Mouse (Mus musculus) left cerebral cortex, postnatal 36 days (tissue): ENCODE measurements around the gene Ubr1. TPM values are rescaled to one million over a fixed set of nuclear protein-coding genes. Genes with fewer than 3 reads are reported as not detected.

Experiments used
- DNase-seq, 2 experiments: peaks; one replicate each; pipeline ENCODE4 v3.0.0; 2021 to 2022; ENCODE audit warnings: low spot score in 2 of 2, mixed read lengths in 1 of 2
- intact Hi-C: fragments of 180-260 bp; cut with DNase I; formaldehyde crosslinking; loops from one replicate; pipeline ENCODE4 v1.15.1; 2025
- microRNA-seq: library from miRNA; unstranded; fragments of <30 nt; microRNA quantifications from one replicate; pipeline ENCODE4 v1.2.0, GENCODE M21; 2022
- total RNA-seq, 2 experiments: library from RNA; stranded (reverse); gene quantifications; 2 replicates each; pipeline ENCODE4 v1.2.3; 2021

Gene Ubr1
- total RNA-seq, 2 experiments from 2014 or later, result 35.8 to 49.2 TPM

DNA sequence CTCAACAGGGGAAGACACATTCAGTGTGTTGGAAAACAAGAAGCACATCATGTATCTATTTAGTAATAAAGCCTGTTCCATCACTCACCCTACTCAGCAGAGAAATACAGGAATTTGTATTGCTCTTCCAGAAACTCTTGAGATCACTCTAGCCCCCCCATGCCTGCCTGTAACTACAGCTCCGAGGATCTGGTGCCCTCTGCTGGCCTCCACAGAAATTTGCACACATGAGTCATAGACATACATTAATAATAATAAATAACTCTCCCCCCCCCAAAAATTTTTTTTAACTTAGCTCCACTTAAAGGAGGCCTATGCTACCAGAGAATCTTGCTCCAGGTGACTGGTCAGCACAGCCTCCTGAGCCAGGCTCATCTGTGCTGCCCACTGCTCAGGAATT, 104.0 kb downstream of the Ubr1 start:
- peak in 1 of 2 experiments; percentile 20 for DNase-seq
- intact Hi-C loops, result no loop called here

DNA sequence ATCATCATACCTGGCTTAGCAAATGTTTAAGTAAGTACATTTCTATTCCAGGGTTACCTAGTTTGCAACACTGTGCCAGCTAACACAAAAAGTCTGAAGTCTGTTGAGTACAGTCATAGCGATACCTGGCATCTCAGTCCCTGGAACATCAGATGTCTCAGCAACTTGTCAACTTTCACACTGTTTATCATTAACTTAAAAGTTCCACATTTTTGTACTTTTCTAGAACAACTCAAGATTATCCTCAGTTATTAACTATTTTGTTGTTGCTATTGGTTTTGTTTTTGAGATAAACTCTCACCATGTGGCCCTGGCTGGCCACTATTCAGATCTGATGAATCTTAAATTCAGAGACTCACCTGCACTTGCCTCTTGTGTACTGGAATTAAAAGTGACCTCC, 107.1 kb downstream of the Ubr1 start:
- intact Hi-C loops, result loop anchor here (5.0 kb wide), 1 partner anchor 131 kb away; no protein-coding TSS in a partner anchor

DNA sequence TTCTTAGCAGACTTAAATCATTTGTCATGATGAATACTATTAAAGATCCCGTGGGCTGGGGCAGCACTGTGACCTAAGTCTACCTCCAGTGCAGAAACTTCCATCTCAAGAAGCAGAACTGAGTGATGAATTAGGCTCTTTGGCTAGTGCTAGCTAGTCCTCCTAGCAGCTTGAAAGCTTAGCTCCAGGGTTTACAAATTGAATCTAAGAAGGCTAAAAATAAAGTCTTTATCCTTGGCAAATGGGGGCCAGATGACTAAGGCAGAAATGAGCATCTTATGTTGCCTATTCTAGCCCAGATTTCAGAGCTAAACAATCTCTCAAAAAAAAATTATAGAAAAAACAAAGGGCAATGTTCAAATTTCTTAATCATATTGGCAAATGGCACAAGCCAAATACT, 109.8 kb downstream of the Ubr1 start:
- intact Hi-C loops, result loop anchor here (5.0 kb wide), 1 partner anchor 128 kb away; no protein-coding TSS in a partner anchor
- DNase-seq, result no peak

More for the DNA sequence above, 107.1 kb downstream of the Ubr1 start:
- DNase-seq, result no peak

DNA sequence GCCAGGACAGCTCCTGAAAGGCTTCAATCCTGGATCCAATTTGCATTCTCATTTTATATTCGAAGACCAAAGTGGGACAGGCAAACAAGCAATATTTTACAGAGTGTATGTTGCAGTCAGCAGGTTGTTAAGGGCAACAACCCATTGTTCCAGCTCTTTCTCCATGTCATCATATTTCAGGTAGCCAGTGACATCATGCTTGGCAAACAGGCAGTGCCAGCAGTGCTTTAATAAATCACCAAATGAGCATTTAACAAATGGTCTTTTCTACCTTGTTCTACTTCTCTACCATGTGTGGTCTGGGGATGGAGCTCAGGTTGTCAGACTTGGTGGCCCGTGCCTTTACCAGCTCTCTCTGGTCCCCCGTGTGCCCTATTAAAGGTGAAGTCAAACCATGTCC, 112.4 kb downstream of the Ubr1 start:
- DNase-seq, result no peak
- intact Hi-C loops, result no loop called here

DNA sequence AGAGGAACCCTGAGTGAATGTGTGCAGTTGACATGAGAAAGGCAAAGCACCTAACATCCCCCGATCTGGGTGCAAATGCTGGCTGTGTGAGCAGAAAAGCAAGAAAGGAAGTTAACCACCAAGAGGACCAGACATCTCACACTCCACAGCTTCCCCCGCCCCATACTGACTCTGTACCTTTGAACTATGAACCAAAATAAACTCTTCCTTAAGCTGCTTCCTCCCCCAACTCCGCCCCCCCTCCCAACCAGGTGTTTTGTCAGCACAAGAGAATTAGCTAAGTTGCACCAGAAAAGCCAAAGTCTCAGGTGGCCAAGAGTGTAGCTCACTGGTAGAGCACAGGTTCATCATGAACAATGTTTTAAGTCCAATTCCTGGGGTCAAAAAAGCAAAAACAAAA, 117.4 kb downstream of the Ubr1 start:
- no peak for DNase-seq

DNA sequence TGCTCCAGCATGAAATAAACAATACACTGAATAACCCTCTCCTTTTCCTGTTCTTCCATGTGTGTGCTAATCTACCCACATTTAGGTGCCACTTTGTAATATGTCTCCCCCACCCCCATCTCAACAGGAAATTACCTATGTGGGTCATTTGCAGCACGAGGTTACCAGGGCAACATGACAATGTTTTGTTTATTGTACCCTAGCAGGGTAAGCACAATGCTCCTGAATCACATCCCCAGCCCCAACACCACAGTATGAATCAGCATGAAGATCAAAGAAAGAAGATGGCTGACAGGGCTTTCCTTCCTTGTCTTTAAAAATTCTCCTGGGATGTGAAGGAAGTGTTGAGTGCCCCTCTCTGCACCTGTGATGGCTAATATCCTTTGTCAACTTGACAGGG, 117.9 kb downstream of the Ubr1 start:
- DNase-seq, result no peak
- intact Hi-C loops, result no loop called here

More for the DNA sequence above, 117.4 kb downstream of the Ubr1 start:
- intact Hi-C loops, result no loop called here

DNA sequence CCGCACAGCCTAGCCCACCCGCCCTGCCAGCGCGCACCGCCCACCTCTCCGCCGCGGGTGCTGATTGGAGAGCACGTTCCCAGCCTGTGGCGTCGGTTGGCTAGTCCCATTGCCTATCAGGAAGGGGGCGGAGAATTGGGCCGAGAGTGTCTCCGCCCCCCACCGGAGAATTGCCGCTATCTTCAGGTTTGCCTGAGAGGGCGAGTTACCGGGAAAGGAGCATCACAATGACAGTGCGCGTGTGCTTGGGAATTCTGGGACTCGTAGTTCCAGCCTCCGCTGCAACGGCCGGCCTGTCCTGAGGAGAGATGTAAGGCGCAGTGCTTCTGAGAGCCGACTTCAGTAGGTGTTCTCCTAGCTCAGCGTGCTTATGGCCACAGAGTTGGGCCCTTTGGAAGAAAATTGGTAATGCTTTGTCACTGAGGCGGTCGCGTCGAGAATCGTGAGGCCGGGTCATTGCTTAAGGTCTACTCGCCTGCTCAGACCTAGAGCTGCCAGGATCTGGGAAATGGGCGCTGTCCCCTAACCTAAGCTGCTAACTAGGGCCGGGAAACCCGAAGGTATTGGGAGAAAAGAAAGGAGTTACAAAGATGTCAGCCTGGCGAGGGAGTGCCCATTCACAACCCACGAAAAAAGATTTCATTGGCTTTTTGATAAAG, 120.0 kb downstream of the Ubr1 start, which contains the start of gene Ttbk2:
TSS of gene Ttbk2 (minus strand) at position 181 of the 659 bp plus-strand sequence.
- DNase-seq, result peak; percentile 99
- intact Hi-C loops, result no loop called here

DNA sequence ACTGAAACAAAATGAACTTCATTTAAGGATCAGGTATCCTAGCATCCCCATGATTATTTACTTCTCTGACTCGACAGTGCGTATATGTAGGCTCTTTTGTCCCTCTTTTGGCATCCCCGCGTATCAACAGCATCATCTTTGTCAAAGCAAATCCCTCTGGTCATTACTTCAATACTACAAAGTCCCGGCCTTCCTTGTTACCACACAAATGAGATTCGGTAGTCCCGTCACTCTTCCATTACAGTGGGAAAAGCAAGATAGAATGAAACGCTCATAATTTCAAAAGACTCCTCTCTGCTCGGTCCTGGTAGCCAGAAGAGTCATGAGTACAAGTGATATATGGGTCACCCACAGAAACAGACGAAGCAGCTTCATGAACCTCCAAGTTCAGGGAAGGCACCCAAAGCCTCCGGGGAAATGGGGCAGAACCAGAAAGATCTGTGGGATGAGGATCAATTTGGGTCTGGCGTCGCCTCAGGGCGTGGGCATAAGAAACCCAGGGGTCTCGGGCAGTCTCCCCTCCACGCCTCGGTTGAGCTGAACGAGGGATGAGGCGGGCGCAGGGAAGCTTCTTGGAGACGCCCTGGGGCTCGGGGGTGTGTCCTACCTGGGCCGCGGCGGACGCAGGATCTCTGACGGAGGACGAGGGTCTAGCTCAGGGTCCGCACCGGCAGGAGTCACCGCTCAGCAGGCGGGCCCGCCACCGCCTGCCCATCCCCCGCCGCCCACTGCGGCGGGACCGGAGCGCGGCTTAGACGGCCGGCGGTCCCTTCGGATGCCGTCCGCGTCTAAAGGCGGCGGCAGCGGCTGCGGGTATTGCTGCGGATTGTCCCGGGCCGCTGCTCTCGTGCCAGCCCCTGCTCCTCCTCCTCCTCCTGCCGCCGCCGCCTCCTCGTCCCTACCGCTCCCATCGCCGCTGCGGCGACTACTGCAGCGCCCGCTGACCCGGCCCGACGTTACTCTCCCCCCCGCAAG, 120.8 kb downstream of the Ubr1 start, which contains the start of gene Cdan1:
TSS of gene Cdan1 (minus strand) at position 680 of the 975 bp plus-strand sequence.
- intact Hi-C loops, result no loop called here
- DNase-seq, result peak; percentile 54 to 68

DNA sequence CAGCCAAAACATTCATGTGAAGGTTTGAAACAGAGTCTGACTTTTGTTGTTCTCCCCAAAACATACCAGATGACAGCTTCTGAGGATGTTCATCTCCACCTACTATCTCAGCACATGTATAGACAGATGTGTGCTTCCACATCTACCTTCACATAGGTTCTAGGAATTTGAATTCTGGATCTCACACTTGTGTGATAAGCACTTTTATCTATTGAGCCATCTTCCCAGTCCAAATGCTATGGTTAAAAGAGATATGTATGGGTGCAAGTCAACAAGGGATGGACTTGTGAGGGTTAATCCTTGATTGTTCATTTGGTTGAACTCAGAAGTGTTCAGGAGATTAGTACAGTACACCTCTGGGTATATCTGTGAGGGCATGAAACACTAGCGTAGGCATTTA, 125.2 kb downstream of the Ubr1 start:
- DNase-seq, result no peak
- intact Hi-C loops, result no loop called here

DNA sequence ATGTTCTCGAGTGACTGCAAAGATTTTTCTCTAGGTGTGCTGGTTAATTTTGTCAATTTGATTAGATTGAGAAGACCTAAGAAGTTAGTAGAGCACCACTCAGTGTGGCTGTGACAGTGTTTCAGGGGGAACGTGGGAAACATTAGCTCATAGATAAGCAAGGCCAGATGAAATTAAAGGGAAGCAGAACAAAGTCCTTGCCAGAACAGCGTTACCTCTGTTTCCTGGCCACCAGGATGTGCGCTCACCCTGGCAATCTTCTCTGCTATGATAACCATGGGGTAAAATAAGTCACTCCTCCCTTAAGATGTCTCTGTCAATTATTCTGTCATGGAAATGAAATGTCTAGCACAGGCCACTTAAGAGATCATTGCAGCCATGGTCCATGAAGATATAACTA, 126.5 kb downstream of the Ubr1 start:
- intact Hi-C loops, result no loop called here
- no peak for DNase-seq

DNA sequence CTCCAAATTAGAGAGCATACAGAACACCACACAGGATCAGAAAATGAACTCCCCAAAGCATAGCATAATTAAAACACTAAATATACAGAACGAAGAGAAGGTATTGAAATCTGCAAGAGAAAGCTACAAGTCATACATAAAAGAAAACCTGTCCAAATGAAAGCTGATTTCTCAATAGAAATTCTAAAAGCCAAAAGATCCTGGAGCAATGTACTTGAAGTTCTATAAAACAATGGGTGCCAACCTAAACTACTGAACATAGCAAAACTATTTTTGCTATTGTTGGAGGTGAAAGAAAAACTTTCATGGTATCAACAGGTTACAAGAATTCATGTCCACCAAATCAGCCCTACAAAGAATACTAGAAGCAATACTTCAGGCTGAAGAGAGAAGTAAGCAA, 129.3 kb downstream of the Ubr1 start:
- no peak for DNase-seq
- intact Hi-C loops, result no loop called here

DNA sequence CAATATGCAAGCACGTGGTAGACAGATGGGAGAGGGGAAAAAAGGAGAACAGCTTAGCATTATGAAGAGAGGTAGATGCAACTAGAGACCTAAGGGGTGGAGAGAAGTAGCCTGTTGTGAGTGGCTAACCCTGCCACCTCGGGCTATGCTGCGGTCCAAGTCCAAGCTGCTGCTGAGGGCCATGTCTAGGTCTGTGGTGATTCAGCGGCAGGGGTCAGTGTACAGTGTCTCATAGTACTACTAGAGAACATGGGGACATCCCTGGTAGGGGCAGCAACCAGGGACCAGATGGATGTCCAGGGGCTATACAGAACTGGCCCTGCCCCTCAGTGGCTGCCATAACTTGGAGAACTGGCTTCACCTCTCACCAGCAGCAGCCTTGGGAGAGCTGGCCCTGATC, 135.3 kb downstream of the Ubr1 start:
- DNase-seq, result no peak
- intact Hi-C loops, result no loop called here

DNA sequence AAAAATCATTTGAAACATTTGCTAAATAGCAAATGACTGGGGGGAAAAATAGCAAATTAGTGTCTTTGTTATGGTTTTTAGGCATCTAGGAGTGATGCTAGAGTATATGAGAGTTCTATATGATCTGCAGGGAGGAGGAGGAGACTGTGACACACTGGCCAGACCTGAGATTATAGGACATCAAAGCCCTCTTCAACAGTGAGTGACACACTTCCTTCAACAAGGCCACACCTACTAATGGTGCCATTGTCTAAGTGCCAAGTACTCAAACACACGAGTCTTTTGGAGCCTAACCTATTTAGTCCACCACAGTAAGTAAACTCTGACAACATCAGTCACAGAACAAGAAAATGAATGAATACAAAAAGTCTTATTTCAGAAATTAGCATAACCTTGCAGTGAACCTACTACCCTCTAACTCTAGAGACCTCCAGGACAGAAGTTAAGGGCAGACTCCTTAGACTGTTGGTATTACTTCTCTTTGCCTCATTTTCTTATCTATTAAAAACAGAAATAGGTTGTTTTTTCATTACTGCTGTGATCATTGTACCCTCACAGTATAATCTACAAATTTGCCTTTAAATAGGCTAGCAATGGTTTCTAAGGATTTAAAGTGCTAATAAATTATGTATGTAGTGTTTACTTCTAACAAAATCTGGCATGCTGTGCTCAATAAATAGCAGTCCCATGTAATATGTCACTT, 143.4 kb downstream of the Ubr1 start:
- DNase-seq, result no peak
- intact Hi-C loops, result no loop called here

Small RNAs within 50 kb of the gene (microRNA-seq; reads per million reads assigned to microRNA genes)
- gene Gm44325, result not detected

Other genes with a start within 250 kb of the Ubr1 start
- 10 to 100 TPM; 22.8 to 32.1 TPM for gene Cdan1, start 120.6 kb downstream of the Ubr1 start, total RNA-seq
- 10 to 100 TPM; 89.4 to 90.6 TPM for gene Ttbk2, start 120.1 kb downstream of the Ubr1 start, total RNA-seq
- gene Tmem62, start 6.3 kb upstream of the Ubr1 start, total RNA-seq, result 10 to 100 TPM; 21.9 to 28.2 TPM
- 10 to 100 TPM; 54.9 to 59.4 TPM for gene Ccndbp1, start 37.7 kb upstream of the Ubr1 start, total RNA-seq
- gene Epb42, start 66.4 kb upstream of the Ubr1 start, total RNA-seq, result not detected
- not detected for gene Tgm5, start 115.1 kb upstream of the Ubr1 start, total RNA-seq
- under 1 TPM in 1 of 2 experiments, not detected in 1; 0.25 TPM for gene Tgm7, start 139.1 kb upstream of the Ubr1 start, total RNA-seq
- 10 to 100 TPM; 16.6 to 19.9 TPM for gene Adal, start 169.7 kb upstream of the Ubr1 start, total RNA-seq
- gene Lcmt2, start 169.9 kb upstream of the Ubr1 start, total RNA-seq, result 1 to 10 TPM; 7.0 to 9.4 TPM
- gene Tubgcp4, start 199.9 kb upstream of the Ubr1 start, total RNA-seq, result 10 to 100 TPM; 35.8 to 56.6 TPM
- 1 to 10 TPM; 5.8 to 7.0 TPM for gene Zscan29, start 200.4 kb upstream of the Ubr1 start, total RNA-seq